Mouse (Mus musculus): Measurements from ENCODE around the gene Syce2. TPM values are rescaled to one million over a fixed set of nuclear protein-coding genes. Genes with fewer than 3 reads are reported as not detected.

The Syce2 gene
- total and polyA plus RNA-seq, 3 experiments = 0.54 TPM; not detected in 2

GRCm38 (mm10) chr8:84935489-84935888 is 63.6 kb downstream of the Syce2 start:
- 0 out of 2 replicates have a peak overlapping the region, but pooled peaks have one; percentile 54 for H3K4me2 ChIP-seq (ENCODE audit: insufficient read depth, low read depth, poor library complexity, severe bottlenecking)
- H3K36me3 ChIP-seq (replicated peaks in 1 of 2; ENCODE audit: control insufficient read depth in 1 of 2, insufficient read depth in 1 of 2, low read length in 1 of 2) = no peaks in the 10 kb centered on the region
- TF ChIP-seq IRF4 (IDR thresholded peaks at IDR 0.05; ENCODE audit: low read depth, low read length) = no peak
- TF ChIP-seq RAD21 (IDR thresholded peaks at IDR 0.05; ENCODE audit: low read depth, low read length) = no peak
- TF ChIP-seq RCOR1 (conservative IDR thresholded peaks at IDR 0.05; ENCODE audit: low read depth, low read length) = no peak
- TF ChIP-seq NRF1 (IDR thresholded peaks at IDR 0.05; ENCODE audit: low read depth, low read length) = no peak
- TF ChIP-seq PAX5 (IDR thresholded peaks at IDR 0.05; ENCODE audit: low read length) = no peak
- TF ChIP-seq MAZ (IDR thresholded peaks at IDR 0.05; ENCODE audit: low read depth, low read length) = no peak
- H3K27ac ChIP-seq (ENCODE audit: insufficient read depth, low read depth) = no peak overlapping the region
- H3K9ac ChIP-seq (ENCODE audit: insufficient read depth, low read depth) = no peak overlapping the region
- H3K79me2 ChIP-seq (replicated peaks; ENCODE audit: control insufficient read depth, extremely low read depth, insufficient read depth, poor library complexity, severe bottlenecking) = no peaks in the 10 kb centered on the region
- DNase-seq (ENCODE audit: extremely low read depth) = no peak
- H3K4me1 ChIP-seq (ENCODE audit: control insufficient read depth in 1 of 2, insufficient read depth in 2 of 2) = peaks cover 21 to 22% of the 10 kb centered on the region in 2 experiments
- H3K4me3 ChIP-seq (replicated peaks in 1 of 3; ENCODE audit: low read depth in 2 of 3, low read length in 2 of 3, poor library complexity in 1 of 3) = no peak overlapping the region
- peaks cover 77% of the 10 kb centered on the region for H3K27me3 ChIP-seq (replicated peaks)
- in situ Hi-C loops (cut with MboI; ENCODE audit: low pct_ligation_motif_present, low pct_unique_long_range_greater_than_20kb, low sequenced_read_pairs) = no loop called here
- no peaks in the 10 kb centered on the region for H3K9me3 ChIP-seq (replicated peaks; ENCODE audit: low read length)
- dilution Hi-C loops (cut with MboI; ENCODE audit: extremely low pct_ligation_motif_present, extremely low pct_unique_long_range_greater_than_20kb, low sequenced_read_pairs) = no loop called here

- H3K4me3 ChIP-seq (replicated peaks in 1 of 3; ENCODE audit: low read depth in 2 of 3, low read length in 2 of 3, poor library complexity in 1 of 3) = no peak overlapping the region
Measured at GRCm38 (mm10) chr8:84936041-84936961, 64.4 kb downstream of the Syce2 start.

More at GRCm38 (mm10) chr8:84936041-84936961, 64.4 kb downstream of the Syce2 start:
- peaks cover 21 to 22% of the 10 kb centered on the region in 2 experiments for H3K4me1 ChIP-seq (ENCODE audit: control insufficient read depth in 1 of 2, insufficient read depth in 2 of 2)
- no peaks in the 10 kb centered on the region for H3K79me2 ChIP-seq (replicated peaks; ENCODE audit: control insufficient read depth, extremely low read depth, insufficient read depth, poor library complexity, severe bottlenecking)
- no peak overlapping the region for H3K9ac ChIP-seq (ENCODE audit: insufficient read depth, low read depth)
- H3K36me3 ChIP-seq (replicated peaks in 1 of 2; ENCODE audit: control insufficient read depth in 1 of 2, insufficient read depth in 1 of 2, low read length in 1 of 2) = no peaks in the 10 kb centered on the region
- no peak for DNase-seq (ENCODE audit: extremely low read depth)
- H3K4me2 ChIP-seq (ENCODE audit: insufficient read depth, low read depth, poor library complexity, severe bottlenecking) = peak overlapping the region; percentile 90; the same call in 1 of the 2 replicates
- H3K27ac ChIP-seq (ENCODE audit: insufficient read depth, low read depth) = no peak overlapping the region
- TF ChIP-seq ZMIZ1 (IDR thresholded peaks at IDR 0.05; ENCODE audit: low read depth, low read length) = no peak
- no peak for TF ChIP-seq MYC (IDR thresholded peaks at IDR 0.05; ENCODE audit: low read depth, low read length)
- no peak for TF ChIP-seq USF2 (conservative IDR thresholded peaks at IDR 0.05; ENCODE audit: low read depth, low read length)
- TF ChIP-seq SIN3A (IDR thresholded peaks at IDR 0.05; ENCODE audit: low read length) = no peak
- TF ChIP-seq ETS1 (conservative IDR thresholded peaks at IDR 0.05; ENCODE audit: low read depth, low read length) = no peak
- no peak for TF ChIP-seq E2F4 (IDR thresholded peaks at IDR 0.05; ENCODE audit: insufficient replicate concordance, low read depth, low read length)
- TF ChIP-seq ELF1 (IDR thresholded peaks at IDR 0.05; ENCODE audit: low read depth, low read length) = no peak
- TF ChIP-seq MXI1 (IDR thresholded peaks at IDR 0.05; ENCODE audit: low read depth, low read length) = no peak
- TF ChIP-seq NELFE (IDR thresholded peaks at IDR 0.05; ENCODE audit: low read depth, low read length) = no peak
- TF ChIP-seq CHD1 (IDR thresholded peaks at IDR 0.05; ENCODE audit: low read depth, low read length) = no peak
- TF ChIP-seq KAT2A (IDR thresholded peaks at IDR 0.05; ENCODE audit: insufficient replicate concordance, low read length) = no peak
- TF ChIP-seq CTCF (conservative IDR thresholded peaks at IDR 0.05 in 1 of 2, IDR thresholded peaks at IDR 0.05 in 1 of 2; ENCODE audit: low read depth in 2 of 2, low read length in 2 of 2) = no peak
- no peak for TF ChIP-seq HCFC1 (IDR thresholded peaks at IDR 0.05; ENCODE audit: low read depth, low read length)
- TF ChIP-seq SMC3 (IDR thresholded peaks at IDR 0.05; ENCODE audit: low read depth, low read length) = no peak
- TF ChIP-seq CHD2 (IDR thresholded peaks at IDR 0.05; ENCODE audit: low read length) = no peak
- no peak for TF ChIP-seq ZKSCAN1 (IDR thresholded peaks at IDR 0.05; ENCODE audit: borderline replicate concordance, low read depth, low read length)
- no peaks in the 10 kb centered on the region for H3K9me3 ChIP-seq (replicated peaks; ENCODE audit: low read length)
- in situ Hi-C loops (cut with MboI; ENCODE audit: low pct_ligation_motif_present, low pct_unique_long_range_greater_than_20kb, low sequenced_read_pairs) (no loop called here), dilution Hi-C loops (cut with MboI; ENCODE audit: extremely low pct_ligation_motif_present, extremely low pct_unique_long_range_greater_than_20kb, low sequenced_read_pairs) (no loop called here)
- peaks cover 79% of the 10 kb centered on the region for H3K27me3 ChIP-seq (replicated peaks)

Measured in CH12.LX (cell line).